Mouse (Mus musculus): ENCODE measurements at regions not wholly inside any gene's neighbourhood (a gene's known extent, or its start where the extent isn't known, plus 50 kb on each side); places are given as distances from the start of the nearest gene placed in this dataset.

DNA sequence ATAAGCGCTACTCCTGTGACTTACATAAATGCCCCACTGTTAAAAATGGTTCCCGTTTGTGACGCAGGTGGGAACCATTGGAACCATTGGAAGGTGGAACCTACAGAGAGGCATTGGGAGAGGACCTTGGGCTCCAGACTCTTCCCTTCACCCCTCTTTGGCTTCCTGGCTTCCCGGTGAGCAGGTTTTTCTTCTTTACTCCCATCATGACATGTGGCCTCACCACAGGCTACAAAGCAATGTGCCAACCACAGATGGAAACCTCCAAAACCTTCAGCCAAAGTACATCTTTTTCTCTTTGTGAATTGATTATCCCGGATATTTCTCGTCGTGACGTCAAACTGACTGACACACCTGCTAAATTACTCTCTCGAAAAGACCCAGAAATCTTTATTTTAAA lies 166.9 kb upstream of the Arrdc4 start:
- TF ChIP-seq CTCF (IDR thresholded peaks at IDR 0.05; ENCODE audit: low read depth), result no peak
- no peak for TF ChIP-seq EP300 (optimal IDR thresholded peaks at IDR 0.05)
